Mouse (Mus musculus) cerebellum, adult 9-11 months (tissue): ENCODE data around the gene Krtcap2.
"Not testable (repeated sequence)": the region's sequence is repeated elsewhere in the genome, so short reads cannot be mapped to it uniquely, and the experiment has no call there.

Experiments used
- DNase-seq: peaks from one replicate; pipeline ENCODE4 v3.0.0; 2022

Gene Krtcap2

DNA sequence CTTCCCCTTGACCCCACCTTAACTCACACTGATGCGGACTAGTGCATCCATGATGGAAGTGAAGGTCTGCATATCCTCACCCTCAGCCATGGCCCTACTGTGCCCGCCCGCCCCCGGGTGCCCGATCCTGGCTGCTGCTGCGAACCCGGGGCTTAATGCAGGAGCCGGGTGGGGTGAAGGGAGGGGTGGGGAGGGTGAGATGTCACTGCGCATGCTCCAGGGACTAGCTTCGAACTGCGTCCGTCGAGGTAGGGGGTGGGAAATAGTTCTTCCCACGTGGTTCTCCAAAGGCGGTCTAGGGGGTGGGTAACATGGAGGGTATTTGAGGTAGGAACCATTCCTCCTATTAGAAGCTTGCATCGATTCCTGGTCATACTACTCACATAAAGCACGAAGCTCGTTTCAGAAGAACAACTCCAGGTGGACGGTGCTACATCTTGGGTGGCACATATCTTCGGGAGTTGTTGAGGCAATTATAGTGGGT lies at the start of gene Krtcap2:
Gene Krtcap2 (plus strand): TSS at position 279 of the 484 bp plus-strand sequence.
- DNase-seq = peak; percentile 85

DNA sequence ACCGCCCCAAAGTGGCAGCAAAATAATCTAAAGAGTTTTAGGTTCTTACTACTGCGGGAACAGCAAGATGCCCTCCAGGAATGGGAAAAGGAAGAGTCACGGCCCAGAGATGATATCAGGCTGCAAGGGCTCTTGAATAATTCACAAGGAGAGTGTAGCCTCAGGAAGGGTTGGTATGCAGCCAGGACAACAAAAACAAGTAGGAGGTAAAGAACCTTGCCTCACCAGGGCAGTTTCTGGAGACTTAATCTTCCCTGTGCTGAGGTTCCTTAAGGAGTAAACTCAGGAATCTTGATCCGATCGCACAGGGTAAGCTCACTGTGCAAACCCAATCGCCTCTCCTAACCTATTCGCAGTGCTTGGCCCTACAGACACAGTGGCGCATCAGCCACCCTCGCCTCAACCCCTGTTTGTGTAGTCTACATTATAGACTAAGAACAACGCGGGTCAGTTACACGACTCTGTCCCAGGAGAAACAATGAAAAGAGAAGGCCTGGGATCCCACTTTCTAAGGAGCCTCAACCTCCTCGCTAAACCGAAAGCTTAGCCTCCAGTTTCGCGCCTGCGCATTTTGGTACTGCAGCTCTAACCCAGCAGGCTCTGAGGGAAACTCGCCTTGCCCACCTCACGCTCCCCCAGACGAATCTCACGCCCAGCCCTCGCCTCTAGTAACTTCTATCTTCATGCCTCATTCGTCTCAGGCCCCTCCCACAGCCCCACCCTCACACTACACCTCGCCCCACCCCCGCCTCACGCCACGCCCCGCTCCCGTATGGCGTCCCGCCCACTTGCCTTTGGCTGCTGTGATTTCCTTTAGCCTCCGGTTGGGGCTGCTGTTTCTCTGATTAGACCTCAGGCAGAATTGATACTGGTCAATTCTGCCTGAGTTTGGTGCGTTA lies 49.5 kb upstream of the Krtcap2 start:
- DNase-seq = peak; percentile 85

DNA sequence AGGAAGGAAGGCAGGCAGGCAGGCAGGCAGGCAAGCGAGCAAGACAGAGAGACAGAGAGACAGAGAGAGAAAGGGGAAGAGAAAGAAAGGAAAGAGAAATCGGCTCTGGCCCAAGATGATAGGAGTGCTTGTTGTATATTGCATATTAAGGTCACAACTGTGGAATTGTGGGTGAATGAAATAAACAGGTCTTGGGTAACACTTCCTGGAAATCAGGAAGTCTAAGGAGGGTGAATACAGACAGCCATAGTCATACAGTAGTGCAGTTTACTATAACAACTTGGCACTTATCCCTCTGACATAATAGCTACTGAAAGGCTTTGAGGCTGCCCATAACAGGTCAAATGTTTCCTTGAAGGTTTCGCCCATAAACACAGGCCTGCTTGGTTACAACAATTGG lies 45.9 kb upstream of the Krtcap2 start:
- DNase-seq = no peak

DNA sequence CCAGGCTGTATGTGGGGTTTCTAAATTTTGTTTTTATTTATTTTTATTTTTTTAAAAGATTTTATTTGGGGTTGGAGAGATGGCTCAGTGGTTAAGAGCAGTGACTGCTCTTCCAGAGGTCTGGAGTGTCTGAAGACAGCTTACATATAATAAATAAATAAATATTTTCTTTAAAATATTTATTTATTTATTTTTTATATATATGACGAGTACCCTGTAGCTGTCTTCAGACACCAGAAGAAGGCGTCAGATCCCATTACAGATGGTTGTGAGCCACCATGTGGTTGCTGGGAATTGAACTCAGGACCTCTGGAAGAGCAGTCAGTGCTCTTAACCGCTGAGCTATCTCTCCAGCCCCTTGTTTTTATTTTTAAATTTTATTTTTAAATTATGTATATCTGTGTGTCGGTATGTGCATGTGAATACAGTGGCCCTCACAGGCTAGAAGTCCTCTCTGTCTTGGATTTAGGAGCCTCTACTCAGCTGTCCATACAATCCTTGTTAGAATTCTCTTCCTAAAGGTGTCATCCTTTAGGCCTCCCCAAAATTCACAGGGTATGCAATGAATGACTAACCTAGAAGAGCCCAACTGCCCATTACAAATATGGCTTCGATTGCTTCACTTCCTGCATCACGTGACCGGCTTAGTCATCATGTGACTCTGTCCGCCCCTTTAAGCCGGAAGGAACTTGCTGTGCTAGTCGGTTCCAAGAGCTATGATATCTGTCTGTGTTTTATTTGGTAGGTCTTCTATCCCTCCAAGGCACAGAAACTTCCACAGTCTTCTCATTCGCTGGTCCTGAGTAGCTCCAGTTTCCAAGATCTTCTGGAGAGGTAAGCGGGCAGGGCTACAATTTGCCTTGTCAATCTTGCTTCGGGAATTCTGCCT lies 43.3 kb upstream of the Krtcap2 start, which contains the start of gene Gba:
Gene Gba (plus strand): TSS at position 676 of the 889 bp plus-strand sequence.
- DNase-seq = peak; percentile 87

DNA sequence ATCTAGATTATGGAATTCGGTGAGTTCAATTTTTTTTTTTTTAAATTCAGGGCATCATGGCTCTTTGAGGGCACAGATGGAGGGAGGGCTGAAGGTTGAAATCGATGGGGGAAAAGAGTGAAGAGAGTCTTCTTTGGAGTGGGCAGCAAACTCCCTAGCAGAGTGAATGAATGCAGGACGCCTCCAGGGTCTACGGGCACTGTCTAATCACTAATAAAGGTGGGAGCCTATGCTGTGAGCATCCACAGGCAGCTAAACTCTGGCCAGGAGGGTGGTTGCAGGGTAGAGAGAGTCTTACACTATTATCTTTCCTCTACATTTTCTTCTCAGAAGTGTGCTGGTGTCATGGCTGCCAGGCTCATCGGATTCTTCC lies 42.6 kb upstream of the Krtcap2 start:
- DNase-seq = no peak

DNA sequence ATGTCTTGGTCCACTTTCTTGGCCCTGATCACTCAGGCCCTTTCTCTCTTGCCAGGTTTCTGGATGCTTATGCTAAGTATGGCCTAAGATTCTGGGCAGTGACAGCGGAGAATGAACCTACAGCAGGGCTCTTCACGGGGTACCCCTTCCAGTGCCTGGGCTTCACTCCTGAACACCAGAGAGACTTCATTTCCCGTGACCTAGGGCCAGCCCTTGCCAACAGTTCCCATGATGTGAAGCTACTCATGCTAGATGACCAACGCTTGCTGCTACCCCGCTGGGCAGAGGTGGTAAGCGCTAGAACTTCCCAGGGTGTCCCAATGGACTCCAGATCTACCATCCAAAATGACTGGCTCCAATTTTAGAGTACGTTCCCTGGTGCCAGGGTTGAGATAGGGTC lies 39.7 kb upstream of the Krtcap2 start:
- DNase-seq = peak; percentile 19

DNA sequence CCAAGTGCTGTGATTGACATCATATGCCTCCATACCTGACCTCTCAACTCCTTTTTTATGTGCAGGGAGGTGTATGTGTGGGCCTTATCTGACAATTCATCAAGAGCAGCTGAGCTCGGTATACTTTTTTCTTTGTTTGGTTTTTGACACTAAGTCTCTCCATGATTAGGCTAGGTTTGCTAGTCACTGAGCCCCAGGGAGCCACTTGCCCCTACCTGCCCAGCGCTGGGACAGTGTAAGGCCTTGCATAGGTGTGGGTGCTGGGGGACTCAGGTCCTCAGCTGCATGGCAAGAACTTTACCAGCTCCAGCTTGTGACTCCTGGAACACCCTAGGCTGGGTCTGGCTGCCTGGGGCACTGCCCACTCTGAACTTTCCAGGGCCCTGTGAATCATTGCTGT lies 39.1 kb upstream of the Krtcap2 start:
- DNase-seq = no peak

DNA sequence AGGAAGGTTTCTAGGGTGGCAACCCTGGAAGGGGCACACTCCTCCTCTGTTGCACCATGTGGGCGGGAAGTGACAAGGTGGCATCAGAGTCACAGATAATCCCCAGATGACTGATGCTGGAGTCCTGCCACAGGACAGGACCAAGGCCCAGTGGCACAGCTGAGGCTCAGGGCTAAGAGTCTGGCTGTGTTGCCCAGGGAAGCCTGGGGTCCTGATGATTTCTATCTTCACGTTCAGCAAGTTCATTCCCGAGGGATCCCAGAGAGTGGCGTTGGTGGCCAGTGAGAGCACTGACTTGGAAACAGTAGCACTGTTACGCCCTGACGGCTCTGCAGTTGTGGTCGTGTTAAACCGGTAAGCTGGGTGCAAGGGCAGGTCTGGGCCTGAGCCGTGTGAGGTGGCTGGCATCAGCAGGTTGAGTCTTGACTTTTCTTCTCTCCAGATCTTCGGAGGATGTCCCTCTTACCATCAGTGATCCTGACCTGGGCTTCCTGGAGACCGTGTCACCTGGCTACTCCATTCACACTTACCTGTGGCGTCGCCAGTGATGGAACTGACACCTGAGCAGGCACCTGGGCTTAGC lies 37.6 kb upstream of the Krtcap2 start:
- DNase-seq = peak; percentile 28

DNA sequence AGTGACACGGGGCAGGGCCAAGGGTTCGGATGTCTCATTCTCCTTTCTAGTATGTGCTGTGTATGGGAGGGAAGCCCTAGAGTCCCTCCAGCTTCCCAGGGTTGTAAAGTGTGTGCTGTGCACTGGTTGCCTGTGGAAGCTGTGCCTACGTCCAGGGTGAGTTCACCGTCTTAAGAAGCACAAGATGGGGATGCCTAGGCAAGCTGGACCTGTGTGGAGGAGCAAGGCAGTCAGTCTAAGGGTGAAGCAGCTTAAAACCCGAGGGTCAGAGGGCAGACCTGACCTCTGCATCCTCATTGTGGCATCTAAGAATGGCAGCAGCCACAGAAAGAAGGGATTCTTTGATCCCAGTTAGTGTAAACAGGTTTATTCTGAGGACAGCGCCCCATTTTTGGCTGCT lies 37.0 kb upstream of the Krtcap2 start:
- no peak for DNase-seq

DNA sequence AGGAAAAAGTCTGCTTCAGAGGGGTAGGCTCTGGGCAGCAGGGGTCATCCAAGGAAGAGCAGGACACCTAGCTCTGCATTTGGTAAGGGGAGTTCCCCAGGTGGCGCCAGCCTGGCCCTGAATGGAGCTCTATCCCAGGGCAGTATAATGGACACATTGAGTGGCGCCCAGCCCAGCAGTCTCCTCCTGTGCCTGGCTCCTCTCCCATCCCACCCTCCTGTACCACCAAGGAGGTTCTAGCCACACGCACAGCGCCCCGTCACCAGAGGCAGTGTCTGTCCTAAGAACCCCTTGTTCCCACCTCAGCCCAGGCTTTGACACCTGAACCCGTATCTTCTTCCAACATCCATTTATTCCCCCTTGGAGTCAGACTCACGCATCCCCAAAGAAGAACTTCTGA lies 36.0 kb upstream of the Krtcap2 start:
- peak; percentile 16 for DNase-seq

DNA sequence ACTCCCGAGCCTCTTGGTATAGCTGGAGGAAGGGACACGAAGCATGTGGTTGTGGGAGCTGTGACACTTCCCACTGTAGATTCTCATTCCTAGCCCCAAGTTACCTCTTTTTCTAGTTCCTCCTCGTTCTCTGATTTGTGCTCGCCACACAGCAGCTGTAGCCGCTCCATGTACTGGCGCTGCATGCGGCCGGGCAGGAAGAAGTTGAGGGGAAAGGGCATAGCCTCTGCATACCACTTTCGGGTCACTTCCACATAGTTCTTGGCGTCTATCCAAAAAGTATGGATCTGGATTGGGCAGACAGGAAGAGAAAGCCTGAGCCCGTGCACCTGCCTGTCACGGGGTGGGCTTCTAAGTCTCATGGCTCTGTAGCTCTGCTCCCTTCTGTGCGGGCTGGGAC lies 35.6 kb upstream of the Krtcap2 start:
- DNase-seq = peak; percentile 30

DNA sequence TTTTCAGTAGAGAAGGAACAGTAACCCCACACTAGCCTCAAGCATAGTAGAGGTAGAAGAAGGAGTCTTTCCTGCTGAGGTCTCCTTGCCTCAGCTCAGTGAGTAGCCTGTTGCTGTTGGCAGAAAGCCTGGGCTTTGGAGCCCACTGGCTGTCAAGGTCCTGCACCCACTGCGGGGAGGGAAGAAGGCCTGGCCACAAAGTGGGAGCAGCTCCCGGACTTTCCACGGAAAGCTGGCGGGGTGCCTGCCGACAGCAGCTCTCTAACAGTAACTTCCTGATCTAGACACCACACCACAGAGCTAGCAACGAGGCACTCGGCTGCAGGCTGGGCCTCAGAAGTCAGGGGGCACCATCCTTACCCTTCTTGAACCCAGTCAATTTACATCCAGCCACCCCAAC lies 35.0 kb upstream of the Krtcap2 start:
- peak; percentile 47 for DNase-seq

DNA sequence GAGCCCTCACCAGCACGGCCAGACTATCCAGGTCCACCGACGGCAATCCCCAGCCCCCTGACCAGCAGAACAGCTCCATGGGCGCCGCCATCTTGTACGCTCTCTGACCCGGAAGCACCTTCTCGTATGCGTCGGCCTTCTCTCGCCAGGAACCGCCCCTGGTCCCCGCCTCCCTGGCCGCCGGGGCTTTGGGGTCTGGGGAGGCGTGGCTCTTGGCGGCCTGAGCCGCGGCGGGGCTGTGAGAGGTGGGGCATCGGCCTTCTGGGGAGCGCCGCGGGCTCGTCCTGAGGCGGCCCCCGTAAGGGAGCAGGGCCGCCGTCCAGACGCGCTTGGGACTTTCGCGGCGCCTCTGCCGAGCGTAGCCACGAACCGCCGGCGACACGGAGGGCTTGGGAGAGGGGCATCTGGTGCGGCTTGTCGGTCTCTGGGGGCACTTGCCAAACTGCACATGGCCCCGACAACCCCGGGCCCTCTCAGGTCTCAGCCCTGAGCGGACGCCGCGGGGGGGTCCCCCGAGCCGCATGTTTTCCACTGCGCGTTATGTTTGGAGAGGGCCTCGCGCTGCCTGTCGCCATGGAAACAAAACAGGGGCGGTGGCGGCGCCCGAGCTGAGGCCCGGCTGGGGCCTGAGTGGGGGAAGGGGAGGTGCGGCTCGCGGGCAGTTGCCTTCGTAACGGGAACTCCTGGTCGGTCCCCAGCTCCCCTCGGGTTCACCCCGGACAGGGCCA lies 31.8 kb upstream of the Krtcap2 start:
- peak; percentile 89 for DNase-seq

DNA sequence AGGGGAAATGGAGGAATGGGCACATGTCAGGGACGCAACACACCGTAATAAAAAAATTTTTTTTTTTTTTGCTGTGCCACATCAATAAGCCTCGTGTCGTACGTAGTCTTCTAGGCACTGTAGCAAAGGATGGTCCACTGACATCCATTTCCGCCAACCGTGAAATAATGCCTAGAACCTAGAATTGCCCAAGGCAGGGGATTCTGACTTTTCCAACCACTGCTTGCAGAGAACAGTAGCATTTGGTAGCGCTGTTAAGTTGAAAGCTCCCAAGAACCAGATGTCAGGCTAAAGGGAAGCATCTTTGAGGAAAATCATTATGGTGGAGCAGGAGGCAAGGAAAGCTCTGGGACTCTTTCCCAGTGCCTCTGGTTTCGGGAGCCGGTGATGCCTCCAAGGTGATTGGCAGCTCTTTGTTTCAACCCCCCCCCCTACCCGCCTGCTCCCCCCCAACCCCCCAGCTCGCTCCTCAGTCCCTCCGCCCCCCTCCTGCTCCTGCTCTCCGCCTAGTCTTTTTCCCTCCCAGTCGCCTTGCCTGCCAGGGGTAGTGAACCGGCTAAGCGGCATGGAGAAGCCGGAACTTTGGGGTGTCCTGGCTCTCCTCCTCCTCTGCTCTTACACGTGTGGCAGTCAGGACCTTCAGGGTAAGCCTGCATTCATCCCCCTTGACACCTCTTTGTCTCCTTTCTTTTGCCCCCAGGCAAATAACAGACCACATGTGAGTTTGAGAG lies 30.9 kb upstream of the Krtcap2 start, which contains the start of gene Thbs3:
Gene Thbs3 (plus strand): TSS at position 500 of the 731 bp plus-strand sequence.
- no peak for DNase-seq

DNA sequence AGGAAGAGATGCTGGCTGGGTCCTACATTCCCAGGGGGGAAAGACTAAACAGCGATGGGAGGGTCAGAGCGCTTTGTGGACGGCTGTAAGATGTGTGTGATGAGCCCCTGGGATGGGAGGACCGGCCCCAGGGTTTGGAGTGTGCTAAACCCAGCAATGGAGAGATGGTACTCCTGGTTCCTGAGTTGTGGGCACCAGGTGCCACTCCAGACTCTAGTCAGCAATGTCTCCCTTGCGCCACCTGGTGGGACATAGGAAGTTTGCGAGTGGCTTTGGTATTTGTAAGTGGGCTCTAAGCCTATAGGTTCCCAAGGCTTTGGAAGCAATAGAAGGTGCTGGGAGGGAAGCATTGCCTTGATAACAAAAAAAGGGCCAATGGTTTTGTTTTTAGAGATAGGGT lies 29.9 kb upstream of the Krtcap2 start:
- DNase-seq = peak; percentile 83

DNA sequence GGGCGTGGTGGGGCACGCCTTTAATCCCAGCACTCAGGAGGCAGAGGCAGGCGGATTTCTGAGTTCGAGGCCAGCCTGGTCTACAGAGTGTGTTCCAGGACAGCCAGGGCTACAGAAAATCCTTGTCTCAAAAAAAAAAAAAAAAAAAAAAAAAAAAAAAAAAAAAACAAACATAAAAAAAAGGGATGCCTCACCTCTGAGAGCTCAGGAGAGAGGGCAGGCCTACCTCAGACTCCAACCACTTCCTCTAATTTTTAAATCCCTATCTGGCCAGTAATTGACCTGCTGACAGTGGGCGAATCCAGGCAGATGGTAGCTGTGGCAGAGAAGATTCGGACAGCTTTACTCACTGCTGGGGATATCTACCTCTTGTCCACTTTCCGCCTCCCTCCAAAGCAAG lies 29.4 kb upstream of the Krtcap2 start:
- DNase-seq = not testable (repeated sequence)

DNA sequence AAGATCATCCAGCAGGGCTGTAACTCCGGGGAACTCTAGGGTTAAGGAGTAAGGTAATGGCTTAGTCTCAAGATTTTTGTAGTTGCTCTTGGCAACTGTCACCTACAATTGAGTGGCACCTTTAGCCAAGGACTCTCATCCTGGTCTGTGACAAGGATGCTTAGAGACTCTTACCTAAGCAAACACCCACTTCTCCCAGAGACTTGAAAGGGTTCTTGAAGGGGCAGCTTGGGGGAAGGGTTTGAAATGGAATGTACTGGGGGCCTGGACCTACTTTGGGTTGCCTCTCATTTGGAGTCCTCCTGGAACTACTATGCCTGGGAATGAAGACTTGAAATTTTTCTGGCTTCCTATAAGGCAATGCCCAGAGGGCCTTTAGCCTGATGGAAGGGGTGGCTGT lies 27.5 kb upstream of the Krtcap2 start:
- DNase-seq = no peak

DNA sequence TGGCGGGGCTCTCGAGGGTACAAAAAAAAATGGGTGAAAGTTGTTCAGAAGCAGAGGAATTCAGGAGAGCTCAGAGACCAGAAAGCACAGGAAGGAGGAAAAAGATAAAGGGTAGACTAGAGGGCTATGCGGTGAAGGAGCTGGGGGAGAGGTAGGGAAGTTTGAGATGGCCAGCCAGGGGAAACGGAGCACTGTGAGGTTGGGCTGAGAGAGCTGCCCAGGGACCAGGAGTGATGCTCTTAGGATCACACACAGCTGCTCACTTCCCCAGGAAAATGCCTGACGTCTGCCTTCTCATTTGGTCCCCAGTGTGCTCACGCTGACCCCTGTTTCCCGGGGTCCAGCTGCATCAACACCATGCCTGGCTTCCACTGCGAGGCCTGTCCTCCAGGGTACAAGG lies 26.2 kb upstream of the Krtcap2 start:
- DNase-seq = no peak

DNA sequence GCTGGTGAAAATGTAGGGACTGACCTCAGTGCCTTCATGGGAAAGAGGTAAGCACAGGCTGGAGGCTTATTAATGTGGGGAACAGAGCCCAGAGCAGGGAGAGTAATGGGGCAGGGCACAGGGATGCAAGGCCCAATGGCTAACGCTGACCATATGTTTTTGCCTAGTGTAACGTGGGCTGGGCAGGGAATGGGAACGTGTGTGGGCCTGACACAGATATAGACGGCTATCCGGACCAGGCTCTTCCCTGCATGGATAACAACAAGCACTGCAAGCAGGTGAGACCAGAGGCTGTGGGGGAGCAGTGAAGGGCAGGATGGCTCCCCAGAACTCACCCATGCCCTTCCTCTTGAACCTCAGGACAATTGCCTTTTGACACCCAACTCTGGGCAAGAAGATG lies 24.6 kb upstream of the Krtcap2 start:
- no peak for DNase-seq

DNA sequence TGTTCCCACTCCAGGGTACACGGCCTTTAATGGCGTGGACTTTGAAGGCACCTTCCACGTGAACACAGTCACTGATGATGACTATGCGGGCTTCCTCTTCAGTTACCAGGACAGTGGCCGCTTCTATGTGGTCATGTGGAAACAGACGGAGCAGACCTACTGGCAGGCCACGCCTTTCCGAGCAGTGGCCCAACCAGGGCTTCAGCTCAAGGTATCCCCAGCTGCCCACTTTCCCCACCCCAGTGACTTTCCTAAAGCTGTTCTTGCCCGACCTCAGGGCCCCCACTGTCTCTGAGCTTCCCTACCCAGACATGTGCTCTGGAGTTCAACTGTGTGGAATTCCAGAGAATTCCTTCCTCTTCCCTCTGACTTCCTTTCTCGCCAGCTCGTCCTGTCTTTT lies 21.0 kb upstream of the Krtcap2 start:
- DNase-seq = no peak

DNA sequence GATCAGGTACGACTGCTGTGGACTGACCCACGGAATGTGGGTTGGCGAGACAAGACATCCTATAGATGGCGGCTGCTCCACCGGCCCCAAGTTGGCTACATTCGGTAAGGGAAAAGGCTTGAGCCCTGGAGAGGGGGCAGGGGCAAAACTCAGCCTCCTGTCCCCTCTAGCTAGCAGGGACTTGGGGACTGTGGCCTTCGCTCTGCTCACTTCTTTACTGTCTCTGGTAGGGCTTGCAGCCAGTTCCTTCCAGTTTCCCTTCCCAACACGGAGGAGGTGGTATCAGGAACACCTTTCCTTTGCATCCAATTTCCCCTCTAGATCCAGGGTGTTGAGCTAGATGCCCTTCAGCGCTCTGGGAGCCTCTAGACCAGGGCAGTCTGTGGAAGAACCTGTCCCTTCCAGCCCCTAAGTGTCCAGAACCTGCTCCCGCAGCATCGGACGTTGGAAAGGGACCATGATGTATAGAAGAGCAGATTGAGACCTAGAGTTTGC lies 20.4 kb upstream of the Krtcap2 start:
- no peak for DNase-seq

DNA sequence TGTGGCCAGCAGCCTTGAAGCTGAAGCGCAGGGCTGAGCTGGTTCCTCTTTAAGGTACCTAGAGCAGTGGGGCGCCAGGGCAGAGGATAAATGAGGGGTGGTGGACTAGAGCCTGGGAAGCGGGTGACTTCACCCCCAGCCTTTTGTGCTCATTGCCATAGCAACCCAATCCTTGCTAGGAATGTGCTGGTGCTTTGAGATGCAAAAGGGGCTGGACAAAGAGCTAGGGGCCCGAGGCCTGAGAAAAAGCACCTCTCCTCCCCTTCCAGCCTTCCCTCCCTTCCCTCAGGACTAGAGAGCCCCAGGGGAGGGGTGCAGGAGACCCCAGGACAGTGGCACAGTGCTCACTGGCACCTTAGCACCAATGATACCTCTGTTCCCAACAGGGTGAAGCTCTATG lies 19.8 kb upstream of the Krtcap2 start:
- DNase-seq = no peak
